Mouse (Mus musculus) erythroblast, embryonic 14.5 days (primary cell): Measurements from ENCODE around the gene Knl1.

Experiments used
- GATA1 ChIP-seq: IDR thresholded peaks from 2 replicates; pipeline ENCODE4 v1.6.1; 2012; ENCODE audit warnings: low read length, inconsistent platforms, mixed read lengths
- TAL1 ChIP-seq: IDR thresholded peaks from 3 replicates; pipeline ENCODE4 v1.6.1; 2012; ENCODE audit warnings: low read length, inconsistent platforms, mixed read lengths

DNA sequence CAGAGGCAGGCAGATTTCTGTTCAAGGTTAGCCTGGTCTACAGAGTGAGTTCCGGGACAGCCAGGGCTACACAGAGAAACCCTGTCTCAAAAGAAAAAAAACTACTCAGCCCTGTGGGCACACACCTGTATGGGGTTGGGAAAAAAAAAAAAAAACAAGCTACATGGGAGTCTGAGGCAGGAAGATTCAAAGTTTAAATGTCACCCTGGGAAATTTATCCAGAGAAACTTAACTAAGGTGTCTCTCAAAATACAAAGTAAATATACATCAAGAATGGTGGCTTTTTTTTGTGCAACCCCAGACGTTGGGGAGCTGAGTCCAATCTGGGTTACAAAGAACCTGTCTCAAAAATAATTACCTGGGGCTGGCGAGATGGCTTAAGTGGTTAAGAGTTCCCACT is 64.1 kb downstream of the Knl1 start:
- TF ChIP-seq GATA1 (no peak), TAL1 (no peak)
